16 mouse cellular contexts compared by ENCODE assay signal in genomic region chr16:42569335-42569734, GRCm38 (mm10).
"Had no signal": no experiment of that assay in that cellular context is flagged by ENCODE, and none has a peak within 500 bp of the region (broad histone marks: within the 10 kb centered on the region; RNA-seq: fewer than 3 reads in every experiment).

No protein-coding gene starts in this region.

- DNase-seq: gastrocnemius, postnatal 14 days; gastrocnemius, postnatal 36 days; heart, adult 2 months; heart, postnatal 14 days; heart, postnatal 36 days; kidney, adult 11 months; kidney, adult 2 months; kidney, adult 9 months; kidney, postnatal 14 days; kidney, postnatal 36 days; layer of hippocampus, adult 9-11 months; layer of hippocampus, postnatal 36 days; left cerebral cortex, postnatal 4 days had no signal

- ATAC-seq: hindbrain, postnatal 0 days; intestine, embryonic 16.5 days; liver, embryonic 12.5 days had no signal
